Mouse (Mus musculus) telencephalon, adult 2 months (tissue): ENCODE results near the gene Negr1.

Experiments
- DNase-seq: peaks from one replicate; pipeline ENCODE4 v3.0.0-alpha.2; 2011; ENCODE audit warnings: low read depth, low spot score

Negr1 gene

DNA sequence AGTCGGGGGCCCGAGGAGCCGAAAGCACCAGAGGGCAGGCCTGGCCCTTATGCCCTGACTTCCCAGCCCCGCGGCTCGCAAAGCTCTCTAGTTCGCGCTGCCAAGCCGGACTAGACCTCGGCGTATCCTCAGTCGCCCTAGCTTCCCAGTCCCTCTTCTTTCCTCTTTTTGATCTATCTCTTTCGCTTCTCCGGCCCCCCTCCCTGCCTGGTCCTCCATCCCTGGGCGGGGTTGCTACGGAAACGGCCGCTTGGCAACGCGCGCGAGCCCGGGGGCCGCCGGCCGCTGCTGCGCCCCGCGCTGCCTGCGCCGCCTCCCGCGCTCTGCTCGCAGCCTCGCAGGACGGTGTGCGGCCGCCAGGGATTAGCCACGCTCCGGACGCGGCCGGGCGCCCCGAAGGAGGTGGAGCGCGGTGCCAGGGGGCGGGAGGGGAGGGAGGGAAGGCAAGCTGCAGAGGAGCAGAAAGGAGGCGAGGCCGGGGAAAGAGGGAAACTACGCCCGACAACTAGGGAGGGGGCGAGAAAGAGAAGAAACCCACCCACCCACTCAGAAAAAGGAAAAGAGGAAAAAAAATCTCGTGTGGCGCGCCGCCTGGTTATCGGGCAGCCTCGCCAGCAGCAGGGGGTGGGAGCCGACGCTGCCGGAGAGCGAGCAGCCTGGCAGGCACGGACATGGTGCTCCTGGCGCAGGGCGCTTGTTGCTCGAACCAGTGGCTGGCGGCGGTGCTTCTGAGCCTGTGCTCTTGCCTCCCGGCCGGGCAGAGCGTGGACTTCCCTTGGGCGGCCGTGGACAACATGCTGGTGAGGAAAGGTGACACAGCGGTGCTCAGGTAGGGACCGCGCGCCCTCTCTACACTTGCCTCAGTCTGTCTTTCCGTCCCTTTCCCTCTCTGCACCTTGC is at the start of gene Negr1:
TSS of gene Negr1 (plus strand) at position 271 of the 900 bp plus-strand sequence.
- DNase-seq = peak; percentile 68

DNA sequence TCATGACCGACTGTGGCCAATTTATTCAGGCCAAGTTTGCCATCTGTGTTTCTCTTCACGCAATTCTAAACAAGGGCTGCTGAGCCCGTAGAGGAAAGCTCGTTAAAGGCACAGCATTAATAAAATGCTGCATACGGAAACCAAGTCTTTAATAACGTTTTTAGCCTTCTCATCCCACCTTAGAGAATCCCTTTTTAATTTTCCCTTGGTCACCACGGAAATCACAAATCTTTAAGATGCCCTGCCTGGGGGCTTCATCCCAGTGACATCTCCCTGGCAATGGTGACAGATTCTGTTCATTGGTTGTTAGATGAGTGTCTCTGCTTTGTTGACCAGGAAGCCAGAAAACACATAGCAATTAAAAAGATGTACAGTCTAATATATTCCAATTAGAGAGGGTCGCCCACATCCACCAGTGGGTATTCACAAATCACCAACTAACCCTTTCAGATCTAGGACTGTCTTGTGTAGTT is 35.1 kb upstream of the Negr1 start:
- no peak for DNase-seq

DNA sequence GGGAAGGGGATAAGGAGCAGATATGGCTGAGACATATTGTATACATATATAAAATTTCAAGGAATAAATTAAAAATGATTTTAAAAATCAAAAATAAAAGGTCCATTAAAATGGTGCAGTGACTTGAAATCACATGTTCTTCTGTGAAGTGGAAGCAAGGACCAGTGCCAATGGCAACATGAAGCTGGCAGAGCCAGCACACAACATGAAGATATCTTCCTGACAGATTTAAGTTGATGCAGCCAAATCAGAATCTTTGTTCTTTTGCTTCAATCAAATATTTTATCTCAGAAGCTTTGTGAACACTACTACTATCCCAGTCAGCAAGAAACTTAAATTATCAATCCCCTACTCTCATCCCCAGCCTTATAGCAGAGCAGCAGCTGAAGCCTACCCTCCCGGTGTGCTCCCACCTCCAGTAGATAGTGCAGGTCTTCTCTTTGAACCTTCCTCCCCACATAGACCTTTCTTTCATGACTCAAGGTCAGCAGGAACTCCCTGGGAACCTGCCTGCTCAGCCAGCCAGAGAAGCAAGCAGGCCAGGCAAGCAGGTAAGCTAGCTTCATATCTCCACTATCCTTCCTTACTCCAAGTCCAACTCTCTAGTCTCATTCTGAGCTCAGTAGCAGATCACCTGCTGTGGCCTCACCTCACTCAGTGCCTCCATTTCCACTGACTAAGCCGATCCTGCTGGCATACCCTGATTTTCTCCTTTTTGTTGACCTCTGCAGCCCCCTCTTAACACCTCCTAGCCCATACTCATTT is 34.2 kb upstream of the Negr1 start:
- DNase-seq = no peak

DNA sequence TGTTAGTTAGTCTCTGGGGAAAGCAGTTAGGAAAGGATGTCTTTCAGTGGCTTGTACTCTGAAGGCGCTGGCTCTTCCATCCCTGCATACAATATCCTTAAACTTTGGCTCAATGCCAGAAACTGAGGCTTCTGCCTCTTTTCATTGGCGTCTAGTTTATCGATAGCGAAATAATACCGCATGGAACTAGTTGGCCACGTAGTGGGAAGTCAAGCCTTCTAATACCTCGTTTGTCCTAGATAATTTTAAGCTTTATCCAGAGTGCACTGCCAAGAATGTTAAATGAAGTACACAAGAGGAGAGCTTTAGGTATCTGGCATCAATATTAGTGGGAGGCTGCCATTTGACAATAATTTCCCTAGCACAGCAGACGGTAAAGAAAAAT is 2.2 kb upstream of the Negr1 start:
- peak; percentile 23 for DNase-seq

DNA sequence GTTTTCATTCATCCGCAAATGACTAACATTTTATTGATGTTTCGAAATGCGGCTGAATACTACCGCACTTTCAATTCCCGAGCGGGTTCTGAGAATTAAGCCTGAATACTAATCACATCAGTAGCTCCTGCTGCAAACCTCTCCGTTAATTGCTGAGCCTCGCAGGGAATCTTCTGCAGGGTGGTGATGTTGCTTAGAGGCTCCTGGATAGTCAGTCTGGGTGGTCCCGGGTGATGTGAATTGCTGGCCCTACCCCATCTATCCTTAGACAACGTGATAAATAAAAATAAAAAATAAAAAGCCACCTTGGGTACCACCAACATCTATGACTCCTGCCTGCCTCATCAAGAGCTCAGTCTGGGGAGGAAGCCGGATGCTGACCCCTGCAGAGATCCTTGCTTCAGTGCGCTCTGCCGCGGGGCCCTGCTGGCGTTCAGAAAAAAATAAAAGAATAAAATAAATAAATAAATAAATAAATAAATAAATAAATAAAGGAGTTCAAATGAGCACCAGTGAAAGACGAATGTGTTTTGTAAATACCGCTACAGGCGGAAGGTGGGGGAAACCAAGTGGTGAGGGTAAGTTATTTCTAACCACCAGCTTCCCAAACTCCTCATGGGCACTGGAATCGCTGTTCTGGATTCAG is 1.6 kb upstream of the Negr1 start:
- DNase-seq = peak; percentile 50

DNA sequence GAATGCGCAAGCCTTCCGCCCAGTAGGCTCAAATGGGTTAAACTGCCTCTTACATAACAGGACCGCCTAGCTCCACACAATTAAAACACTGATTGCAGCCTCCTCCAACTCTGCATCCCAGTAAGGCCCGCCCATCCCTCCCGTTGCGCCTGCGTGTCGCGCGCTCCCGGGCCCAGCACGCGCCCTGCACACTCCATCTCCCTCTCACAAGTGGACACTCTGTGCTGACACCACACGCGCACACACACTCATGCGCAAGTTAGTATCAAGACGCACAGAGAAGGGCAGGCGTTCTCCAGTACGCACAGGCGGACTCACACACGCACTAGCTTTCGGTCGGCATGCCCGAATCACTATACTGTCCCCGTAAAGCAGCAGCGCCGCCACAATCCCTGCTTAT is 828 bp upstream of the Negr1 start:
- peak; percentile 98 for DNase-seq

DNA sequence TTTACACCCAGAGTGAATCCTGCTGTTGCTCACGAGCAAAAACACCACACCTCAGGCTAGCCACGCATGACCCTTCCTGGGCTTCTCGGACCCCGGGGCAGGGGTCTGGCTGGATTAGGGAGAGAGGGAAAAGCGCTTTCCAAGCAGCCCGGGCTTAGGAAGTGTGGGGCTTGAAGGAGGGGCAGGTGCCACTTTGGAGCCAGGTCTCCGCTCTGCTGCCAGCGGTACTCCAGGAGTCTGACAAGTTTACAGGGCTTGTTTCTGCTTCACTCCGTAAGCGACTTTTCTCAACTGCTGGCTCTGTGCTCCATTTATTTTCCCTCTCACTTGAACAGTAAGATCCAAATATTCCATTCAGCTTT is 811 bp downstream of the Negr1 start:
- no peak for DNase-seq

DNA sequence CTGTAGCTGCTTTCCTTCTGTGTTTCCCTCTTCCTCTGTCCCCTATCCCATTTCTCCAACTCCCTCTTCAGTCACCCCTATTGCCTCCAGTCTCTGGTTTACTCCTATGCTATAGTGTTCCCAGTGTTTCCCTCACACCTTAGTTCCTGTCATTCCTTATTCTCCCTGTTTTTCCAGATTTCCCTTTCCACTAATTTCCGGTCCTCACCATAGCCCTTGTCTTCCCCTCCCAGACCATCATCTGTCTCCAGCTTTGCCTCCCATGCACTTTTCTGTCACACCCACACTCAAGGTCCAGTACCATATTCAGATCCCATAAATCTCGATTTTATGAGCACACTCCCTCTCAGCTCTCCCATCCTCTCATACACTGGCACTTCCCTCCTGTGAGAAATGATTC is 1.2 kb downstream of the Negr1 start:
- DNase-seq = peak; percentile 17

DNA sequence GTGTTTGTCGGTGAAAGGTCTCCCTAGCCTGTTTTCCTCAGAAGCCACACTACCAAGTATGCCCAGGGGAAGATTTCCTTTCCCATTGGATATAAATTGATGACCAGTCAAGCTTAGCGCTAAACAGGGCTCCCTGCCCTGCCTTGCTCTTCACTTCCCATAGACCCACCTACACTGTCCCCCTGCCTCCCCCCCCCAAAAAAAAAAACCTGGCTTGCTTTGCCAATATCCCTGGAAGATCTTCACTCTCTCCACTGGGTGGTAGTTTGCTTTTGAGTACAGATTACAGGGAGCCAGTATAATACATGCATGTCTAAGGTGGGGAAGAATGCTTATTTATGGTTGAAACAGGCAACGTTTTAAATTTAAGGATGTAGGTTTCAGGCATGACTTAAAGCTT is 1.8 kb downstream of the Negr1 start:
- DNase-seq = peak; percentile 36

DNA sequence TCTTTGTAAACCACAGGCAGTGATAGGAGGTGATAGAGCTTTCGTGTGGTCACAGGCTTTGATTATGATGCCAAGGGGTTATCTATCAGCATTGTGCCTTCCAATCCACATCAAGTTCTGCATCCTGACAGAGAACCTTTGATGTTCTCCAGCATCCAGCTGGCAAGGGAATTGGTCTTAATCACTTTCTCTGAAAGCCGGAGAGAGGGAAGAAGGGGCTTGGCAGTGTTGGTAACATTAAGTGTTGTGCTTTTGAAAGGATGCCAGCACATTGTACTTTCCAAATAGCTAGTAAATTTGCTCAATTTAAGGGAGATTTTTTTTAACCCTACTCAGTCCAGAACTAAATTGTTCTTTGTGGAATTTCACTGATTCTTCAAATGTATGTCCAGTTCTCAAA is 11.9 kb downstream of the Negr1 start:
- DNase-seq = no peak

DNA sequence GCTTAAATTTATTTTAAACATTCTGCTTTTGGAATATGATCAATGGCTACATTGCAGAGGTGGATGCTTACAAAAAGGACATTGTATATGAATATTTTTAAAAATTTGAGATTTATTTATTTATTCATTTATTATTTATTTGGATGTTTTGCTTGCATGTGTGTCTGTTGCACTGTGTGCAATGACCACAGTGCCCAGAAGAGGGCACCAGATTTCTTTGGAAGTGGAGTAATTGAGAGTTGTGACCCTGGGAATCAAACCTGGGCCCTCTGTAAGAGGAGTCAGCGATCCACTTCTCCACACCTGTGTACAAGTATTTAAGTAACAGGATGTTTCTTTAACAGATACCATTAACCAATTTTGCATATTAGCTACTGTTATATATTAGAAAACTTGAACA is 14.7 kb downstream of the Negr1 start:
- no peak for DNase-seq

DNA sequence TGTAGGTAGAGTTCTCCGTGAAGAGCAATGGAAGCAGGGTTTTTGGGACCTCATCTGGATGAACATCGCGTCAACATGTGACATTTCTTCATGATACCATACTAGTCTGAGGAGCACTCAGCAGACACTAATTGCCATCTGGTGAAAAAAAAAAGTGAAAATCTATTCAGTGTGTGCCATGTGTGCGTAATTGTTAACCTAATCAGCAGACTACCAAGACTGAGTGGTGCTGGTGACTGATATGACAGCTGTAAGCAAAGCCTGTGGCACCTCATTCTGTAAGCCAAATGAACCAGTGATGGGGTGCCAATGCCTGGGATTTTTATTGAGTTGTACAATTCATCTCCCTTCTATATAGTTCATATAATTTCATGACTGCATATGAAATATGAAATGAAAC is 29.0 kb downstream of the Negr1 start:
- no peak for DNase-seq

DNA sequence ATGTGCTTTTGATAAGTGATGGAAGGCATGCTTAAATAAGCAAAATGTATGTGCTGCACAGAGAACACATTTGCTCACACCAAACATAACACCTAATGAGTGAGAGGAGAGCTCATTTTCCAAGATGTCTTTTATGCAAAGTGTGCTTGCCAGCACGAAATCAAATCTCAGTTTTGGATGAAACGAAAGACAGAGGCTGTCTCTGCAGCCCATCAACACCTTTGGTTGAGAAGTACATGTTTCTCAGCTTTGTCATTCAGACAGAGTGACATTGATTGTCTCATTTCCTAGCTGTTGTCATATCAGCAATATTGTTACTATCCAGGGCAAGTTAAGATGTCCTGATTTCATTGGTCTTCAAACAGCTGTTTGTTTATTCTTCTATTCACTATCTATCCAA is 29.5 kb downstream of the Negr1 start:
- DNase-seq = no peak

DNA sequence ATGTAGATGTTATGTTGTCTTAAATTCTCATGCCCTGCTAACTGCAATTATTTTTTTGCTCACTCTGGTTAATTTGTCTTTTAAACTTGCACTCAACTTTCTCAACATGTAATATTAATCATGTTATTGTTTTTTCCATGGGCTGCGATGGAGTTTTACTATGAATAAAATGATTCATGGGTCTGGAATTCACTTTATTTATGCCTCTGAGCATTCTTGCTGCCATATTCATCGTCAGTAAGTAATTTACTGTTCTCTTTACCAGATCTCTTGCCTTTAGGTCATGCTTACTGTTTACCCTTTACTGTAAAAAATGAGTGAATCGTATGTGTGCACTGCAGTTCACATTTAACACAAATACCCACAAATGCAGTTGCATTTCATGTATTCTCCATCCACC is 45.3 kb downstream of the Negr1 start:
- no peak for DNase-seq

DNA sequence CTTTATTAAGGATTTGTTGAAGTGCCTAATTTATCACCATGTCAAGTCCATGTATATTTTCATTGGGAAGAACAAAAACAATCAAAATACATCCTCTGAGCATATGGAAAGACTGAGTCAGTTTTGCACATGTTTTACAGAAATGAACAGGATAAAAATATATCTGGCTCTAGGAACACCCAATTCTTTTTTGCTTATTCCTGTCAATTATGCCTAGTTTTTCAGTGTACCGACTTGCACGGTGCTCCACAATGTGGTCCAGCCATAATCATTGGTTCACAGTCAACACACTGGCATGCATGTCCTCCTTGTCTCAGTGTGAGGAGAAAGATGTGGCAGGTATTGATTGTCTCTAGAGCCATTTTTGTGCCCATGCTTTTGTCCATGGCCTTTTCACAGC is 58.3 kb downstream of the Negr1 start:
- peak; percentile 47 for DNase-seq

DNA sequence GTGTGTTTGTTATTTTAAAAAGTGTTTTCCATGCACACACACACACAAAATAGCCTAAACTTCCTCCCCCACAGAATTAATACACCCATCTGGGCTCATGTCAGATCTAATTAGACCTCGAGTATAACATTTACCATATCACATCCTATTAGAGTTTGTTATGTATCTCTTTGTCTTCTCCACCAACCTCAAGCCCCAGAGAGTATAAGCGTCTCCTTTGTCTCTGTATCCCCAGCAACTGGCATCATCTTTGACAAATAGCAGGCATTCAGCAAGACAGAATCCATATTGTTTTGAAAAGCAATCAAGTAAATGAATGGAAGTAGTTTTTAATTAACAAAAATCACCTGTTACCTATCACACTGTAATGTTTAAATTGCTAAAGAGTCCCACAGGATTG is 67.0 kb downstream of the Negr1 start:
- DNase-seq = no peak

DNA sequence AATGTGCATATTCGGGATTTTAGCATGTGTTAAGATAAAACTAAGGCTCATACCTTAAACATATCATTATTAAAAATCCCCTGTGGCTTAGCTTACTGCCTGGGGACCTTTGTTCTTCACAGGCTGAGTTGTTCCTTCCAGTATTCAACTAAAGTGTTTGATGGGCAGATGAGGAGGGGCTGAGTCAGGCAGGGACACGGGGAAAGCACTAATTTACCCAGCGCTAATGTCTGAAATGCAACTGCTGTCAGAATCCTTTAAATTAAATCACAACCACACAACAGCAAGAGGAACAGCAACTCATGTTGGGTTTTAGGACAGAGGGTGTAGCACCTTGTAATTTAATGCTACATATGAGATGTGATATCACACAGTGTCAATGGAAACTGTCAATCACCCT is 71.3 kb downstream of the Negr1 start:
- DNase-seq = no peak

DNA sequence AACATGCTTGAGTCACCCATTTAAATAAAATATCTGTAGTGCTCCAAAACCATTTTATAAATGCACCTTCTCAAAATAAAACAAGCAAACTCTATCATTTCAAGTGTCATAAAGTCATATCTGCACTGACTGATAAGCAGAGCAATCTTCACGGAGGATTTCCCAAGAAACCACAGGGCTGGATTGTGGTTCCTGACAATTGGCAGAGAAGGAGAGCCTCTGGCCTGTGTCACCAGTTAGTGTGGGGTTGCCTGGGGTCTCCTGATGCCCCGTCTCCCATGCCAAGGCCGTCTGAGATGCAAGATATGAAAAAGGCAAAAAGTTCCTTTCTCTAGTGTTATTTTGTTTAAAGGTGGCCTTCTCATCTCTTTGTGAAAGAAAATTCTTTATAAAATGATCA is 77.8 kb downstream of the Negr1 start:
- no peak for DNase-seq

DNA sequence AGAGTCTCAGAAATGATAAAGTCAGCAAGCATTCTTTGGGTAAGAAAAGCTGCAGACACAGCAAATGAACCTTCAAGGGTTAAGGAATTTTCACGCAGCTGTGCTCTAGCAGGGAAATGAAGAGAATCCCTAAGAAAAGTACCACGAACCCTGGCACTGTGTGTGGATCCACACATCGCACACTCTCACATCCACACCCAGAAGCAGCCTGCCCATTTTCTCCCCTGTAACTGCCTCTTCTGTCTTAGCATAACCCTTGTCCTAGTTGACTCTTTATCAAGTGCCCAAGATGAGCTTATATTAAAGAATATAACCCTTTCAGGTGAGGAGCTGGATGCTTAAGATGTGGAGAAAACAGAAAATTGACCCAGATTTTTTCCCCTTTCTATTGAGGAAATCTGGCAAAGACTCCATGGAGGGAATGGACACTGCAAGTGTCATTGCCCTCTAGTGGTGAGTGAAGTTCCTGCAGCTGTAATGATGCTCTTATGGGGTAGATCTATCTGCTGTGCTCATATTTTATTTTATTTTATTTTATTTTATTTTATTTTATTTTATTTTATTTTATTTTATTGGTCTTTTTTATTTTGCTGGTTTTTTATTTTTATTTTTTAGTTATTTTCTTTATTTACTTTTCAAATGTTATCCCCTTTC is 82.2 kb downstream of the Negr1 start:
- DNase-seq = no peak

DNA sequence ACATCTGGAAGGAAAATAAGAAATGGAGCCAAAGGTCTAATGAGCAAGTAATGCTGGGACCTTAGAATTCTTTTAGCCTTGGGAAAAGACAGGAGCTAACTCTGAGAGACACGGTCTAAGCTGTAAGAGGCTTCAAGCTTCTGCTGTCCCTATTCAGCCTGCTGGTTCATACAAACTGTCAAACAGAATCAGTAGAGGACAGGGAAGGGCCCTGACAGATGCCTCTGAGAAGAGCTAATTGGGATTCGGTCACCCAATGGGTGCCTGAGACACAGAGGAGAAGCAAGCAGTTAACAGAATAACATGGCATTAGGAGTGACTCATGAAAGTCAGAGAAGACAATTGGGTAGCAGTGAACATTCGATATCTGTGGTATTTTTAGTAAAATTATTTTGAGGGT is 86.8 kb downstream of the Negr1 start:
- DNase-seq = no peak

DNA sequence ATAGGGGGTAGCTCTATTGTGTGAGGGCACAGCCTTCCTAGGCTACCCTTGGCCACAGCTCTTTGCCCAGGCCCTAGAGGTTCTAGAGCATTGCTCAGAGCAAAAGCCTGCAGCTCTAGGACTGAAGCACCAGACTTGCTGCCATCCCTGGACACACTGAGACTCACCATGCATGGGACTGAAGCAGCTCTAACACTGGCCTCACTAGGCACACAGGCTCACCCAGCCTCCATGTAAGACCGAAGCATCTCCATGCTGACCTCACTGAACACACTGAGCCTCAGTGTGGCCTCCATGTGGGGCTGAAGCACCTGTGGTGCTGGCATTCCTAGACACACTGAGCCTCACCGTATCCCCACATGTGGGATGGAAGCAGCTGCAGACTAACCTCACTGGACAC is 101.0 kb downstream of the Negr1 start:
- no peak for DNase-seq

DNA sequence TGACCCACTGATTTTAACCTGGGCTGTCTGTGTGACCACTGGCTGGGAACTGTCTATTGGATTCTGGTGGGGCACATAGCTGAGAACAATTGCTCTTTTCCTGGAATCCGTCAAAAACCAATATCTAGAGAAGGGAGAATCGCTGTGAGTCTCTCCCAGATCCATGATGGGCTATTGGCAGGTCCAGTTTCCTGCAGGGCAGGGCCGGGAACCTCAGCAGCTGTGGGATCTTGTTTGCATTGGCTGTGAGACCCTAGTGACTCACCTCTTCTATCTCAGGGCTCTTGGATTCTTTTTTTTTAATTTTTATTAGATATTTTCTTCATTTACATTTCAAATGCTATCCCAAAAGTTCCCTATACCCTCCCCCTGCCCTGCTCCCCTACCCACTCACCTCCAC is 111.0 kb downstream of the Negr1 start:
- DNase-seq = no peak
